Mouse (Mus musculus): ENCODE data around the gene Nme6.

GRCm38 (mm10) chr9:109806695-109807293, 25.8 kb upstream of the Nme6 start:
- TF ChIP-seq POLR2A (IDR thresholded peaks at IDR 0.05; ENCODE audit: borderline replicate concordance, extremely low read depth, insufficient read depth, insufficient read length, poor library complexity, severe bottlenecking) (no peak), CTCF (IDR thresholded peaks at IDR 0.05; ENCODE audit: borderline replicate concordance, extremely low read depth, insufficient read depth, insufficient read length) (no peak)

Measured in brain, embryonic 14.5 days (tissue).